Mouse (Mus musculus): Measurements from ENCODE around the gene Lrpprc. TPM values are rescaled to one million over a fixed set of nuclear protein-coding genes. Genes with fewer than 3 reads are reported as not detected.

The Lrpprc gene
- total and polyA plus RNA-seq, 3 experiments = 54.4 to 73.8 (median 65.9) TPM

DNA sequence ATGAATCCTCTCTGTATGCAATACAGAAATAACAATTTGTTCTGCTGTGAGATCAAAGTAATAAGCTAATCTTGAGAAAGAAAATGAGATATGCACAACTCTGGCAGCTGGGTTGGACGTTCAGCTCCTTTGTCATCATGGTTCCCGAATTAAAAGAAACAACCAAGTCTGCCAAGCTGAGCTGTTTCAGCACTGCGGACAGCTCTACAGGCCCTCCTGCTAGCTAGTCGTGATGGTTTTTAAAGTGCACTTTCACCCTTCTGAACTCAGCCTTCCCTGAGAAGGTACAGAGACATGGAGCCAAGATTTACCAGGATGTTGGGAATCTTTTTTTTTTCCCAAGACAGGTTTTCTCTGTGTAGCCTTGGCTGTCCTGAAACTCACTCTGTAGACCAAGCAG lies 30.0 kb upstream of the Lrpprc start:
- DNase-seq (ENCODE audit: extremely low read depth) = peak; percentile 24
- Histone ChIP-seq H3K79me2 (replicated peaks; ENCODE audit: control insufficient read depth, extremely low read depth, insufficient read depth, poor library complexity, severe bottlenecking) (no peaks in the 10 kb centered on the region), H3K4me2 (ENCODE audit: insufficient read depth, low read depth, poor library complexity, severe bottlenecking) (no peak overlapping the region), H3K36me3 (replicated peaks in 1 of 2; ENCODE audit: control insufficient read depth in 1 of 2, insufficient read depth in 1 of 2, low read length in 1 of 2) (no peaks in the 10 kb centered on the region), H3K27me3 (replicated peaks) (peaks cover 37% of the 10 kb centered on the region), H3K9ac (ENCODE audit: insufficient read depth, low read depth) (no peak overlapping the region), H3K4me1 (ENCODE audit: control insufficient read depth in 1 of 2, insufficient read depth in 2 of 2) (no peaks in the 10 kb centered on the region), H3K27ac (ENCODE audit: insufficient read depth, low read depth) (no peak overlapping the region), H3K9me3 (replicated peaks; ENCODE audit: low read length) (no peaks in the 10 kb centered on the region), H3K4me3 (replicated peaks in 1 of 3; ENCODE audit: low read depth in 2 of 3, low read length in 2 of 3, poor library complexity in 1 of 3) (no peak overlapping the region)
- in situ Hi-C loops (cut with MboI; ENCODE audit: low pct_ligation_motif_present, low pct_unique_long_range_greater_than_20kb, low sequenced_read_pairs) (no loop called here), dilution Hi-C loops (cut with MboI; ENCODE audit: extremely low pct_ligation_motif_present, extremely low pct_unique_long_range_greater_than_20kb, low sequenced_read_pairs) (no loop called here)
- TF ChIP-seq BHLHE40 (IDR thresholded peaks at IDR 0.05; ENCODE audit: low read depth, low read length) (no peak), KAT2A (IDR thresholded peaks at IDR 0.05; ENCODE audit: insufficient replicate concordance, low read length) (no peak), USF2 (conservative IDR thresholded peaks at IDR 0.05; ENCODE audit: low read depth, low read length) (no peak), POLR2AphosphoS2 (IDR thresholded peaks at IDR 0.05; ENCODE audit: low read depth, low read length) (no peak), MEF2A (IDR thresholded peaks at IDR 0.05; ENCODE audit: borderline replicate concordance, low read depth, low read length) (no peak), CTCF (conservative IDR thresholded peaks at IDR 0.05 in 1 of 2, IDR thresholded peaks at IDR 0.05 in 1 of 2; ENCODE audit: low read depth in 2 of 2, low read length in 2 of 2) (no peak), SIN3A (IDR thresholded peaks at IDR 0.05; ENCODE audit: low read length) (no peak), JUN (IDR thresholded peaks at IDR 0.05; ENCODE audit: insufficient read depth, low read depth, low read length) (no peak), MYC (IDR thresholded peaks at IDR 0.05; ENCODE audit: low read depth, low read length) (no peak)

GRCm38 (mm10) chr17:84818390-84818789 lies 27.8 kb upstream of the Lrpprc start:
- H3K4me1 ChIP-seq (ENCODE audit: control insufficient read depth in 1 of 2, insufficient read depth in 2 of 2) = peaks cover 0 to 4% of the 10 kb centered on the region in 2 experiments; a peak in 1 of 4 replicates
- TF ChIP-seq MYC (IDR thresholded peaks at IDR 0.05; ENCODE audit: low read depth, low read length) (no peak), ETS1 (conservative IDR thresholded peaks at IDR 0.05; ENCODE audit: low read depth, low read length) (no peak), NELFE (IDR thresholded peaks at IDR 0.05; ENCODE audit: low read depth, low read length) (no peak), JUN (IDR thresholded peaks at IDR 0.05; ENCODE audit: insufficient read depth, low read depth, low read length) (no peak), ZMIZ1 (IDR thresholded peaks at IDR 0.05; ENCODE audit: low read depth, low read length) (no peak), TCF12 (IDR thresholded peaks at IDR 0.05; ENCODE audit: low read depth, low read length) (no peak), POLR2A (IDR thresholded peaks at IDR 0.05; ENCODE audit: low read depth, low read length) (no peak), MAZ (IDR thresholded peaks at IDR 0.05; ENCODE audit: low read depth, low read length) (no peak), UBTF (IDR thresholded peaks at IDR 0.05; ENCODE audit: low read depth, low read length) (no peak)
- H3K27me3 ChIP-seq (replicated peaks) = peaks cover 35% of the 10 kb centered on the region
- DNase-seq (ENCODE audit: extremely low read depth) = no peak
- no peaks in the 10 kb centered on the region for H3K36me3 ChIP-seq (replicated peaks in 1 of 2; ENCODE audit: control insufficient read depth in 1 of 2, insufficient read depth in 1 of 2, low read length in 1 of 2)
- no peak overlapping the region for H3K27ac ChIP-seq (ENCODE audit: insufficient read depth, low read depth)
- H3K4me3 ChIP-seq (replicated peaks in 1 of 3; ENCODE audit: low read depth in 2 of 3, low read length in 2 of 3, poor library complexity in 1 of 3) = no peak overlapping the region
- no peaks in the 10 kb centered on the region for H3K79me2 ChIP-seq (replicated peaks; ENCODE audit: control insufficient read depth, extremely low read depth, insufficient read depth, poor library complexity, severe bottlenecking)
- H3K9me3 ChIP-seq (replicated peaks; ENCODE audit: low read length) = no peaks in the 10 kb centered on the region
- in situ Hi-C loops (cut with MboI; ENCODE audit: low pct_ligation_motif_present, low pct_unique_long_range_greater_than_20kb, low sequenced_read_pairs) = no loop called here
- no peak overlapping the region for H3K4me2 ChIP-seq (ENCODE audit: insufficient read depth, low read depth, poor library complexity, severe bottlenecking)
- no peak overlapping the region for H3K9ac ChIP-seq (ENCODE audit: insufficient read depth, low read depth)
- dilution Hi-C loops (cut with MboI; ENCODE audit: extremely low pct_ligation_motif_present, extremely low pct_unique_long_range_greater_than_20kb, low sequenced_read_pairs) = no loop called here

Measured in CH12.LX (cell line).